In genomic region chr10:68081712-68082111, GRCm38 (mm10) we compare ENCODE assay signal across 13 mouse cellular contexts.
DNase-seq lines count a peak whose midpoint lies in the region; ATAC-seq and TF ChIP-seq lines count a peak whose summit lies in the region.
"Had no signal": no experiment of that assay in that cellular context is flagged by ENCODE, and none has a peak within 500 bp of the region (broad histone marks: within the 10 kb centered on the region; RNA-seq: fewer than 3 reads in every experiment).

No protein-coding gene starts in this region.

- H3K4me3 ChIP-seq in heart, embryonic 10.5 days: no peak overlapping the region
- H3K4me3 ChIP-seq in midbrain, postnatal 0 days (ENCODE audit: low read depth, low read length): no peak overlapping the region
- H3K4me3 ChIP-seq in midbrain, embryonic 15.5 days: no peak overlapping the region
- H3K4me3 ChIP-seq in intestine, postnatal 0 days (ENCODE audit: low read depth, low read length): no peak overlapping the region
- H3K4me3 ChIP-seq: midbrain, embryonic 10.5 days had no signal

- no peak overlapping the region for H3K4me2 ChIP-seq in midbrain, postnatal 0 days (ENCODE audit: low read depth, low read length, poor library complexity, severe bottlenecking)
- H3K4me2 ChIP-seq in midbrain, embryonic 15.5 days: no peak overlapping the region
- no peak overlapping the region for H3K4me2 ChIP-seq in intestine, postnatal 0 days (replicated peaks; ENCODE audit: low read depth)

- no peaks in the 10 kb centered on the region for H3K36me3 ChIP-seq in heart, embryonic 10.5 days
- H3K36me3 ChIP-seq in midbrain, postnatal 0 days (ENCODE audit: insufficient read depth, low read length): no peaks in the 10 kb centered on the region
- H3K36me3 ChIP-seq in midbrain, embryonic 15.5 days (replicated peaks): no peaks in the 10 kb centered on the region
- H3K36me3 ChIP-seq in intestine, postnatal 0 days (ENCODE audit: control insufficient read depth, insufficient read depth): no peaks in the 10 kb centered on the region
- H3K36me3 ChIP-seq: midbrain, embryonic 10.5 days had no signal

- no peak overlapping the region for H3K27ac ChIP-seq in heart, embryonic 10.5 days
- H3K27ac ChIP-seq in midbrain, postnatal 0 days (ENCODE audit: low read depth, low read length): no peak overlapping the region
- H3K27ac ChIP-seq in midbrain, embryonic 15.5 days: no peak overlapping the region
- no peak overlapping the region for H3K27ac ChIP-seq in intestine, postnatal 0 days (ENCODE audit: low read depth, low read length)
- H3K27ac ChIP-seq: midbrain, embryonic 10.5 days had no signal

- H3K9ac ChIP-seq in midbrain, postnatal 0 days (replicated peaks; ENCODE audit: low read length, poor library complexity, severe bottlenecking): no peak overlapping the region
- no peak overlapping the region for H3K9ac ChIP-seq in midbrain, embryonic 15.5 days
- no peak overlapping the region for H3K9ac ChIP-seq in intestine, postnatal 0 days (ENCODE audit: low read depth, low read length)

- H3K9me3 ChIP-seq in heart, embryonic 10.5 days: no peaks in the 10 kb centered on the region
- no peaks in the 10 kb centered on the region for H3K9me3 ChIP-seq in midbrain, postnatal 0 days (ENCODE audit: low read length)
- H3K9me3 ChIP-seq in midbrain, embryonic 15.5 days: no peaks in the 10 kb centered on the region
- no peaks in the 10 kb centered on the region for H3K9me3 ChIP-seq in intestine, postnatal 0 days (ENCODE audit: control insufficient read depth)
- H3K9me3 ChIP-seq: midbrain, embryonic 10.5 days had no signal

- peak; percentile 98 for DNase-seq in heart, adult 11 months
- no peak for DNase-seq in heart, embryonic 10.5 days (ENCODE audit: low spot score)
- peak; percentile 53 for DNase-seq in midbrain, postnatal 0 days (ENCODE audit: low spot score)
- no peak for DNase-seq in gastrocnemius, adult 18-20 months (ENCODE audit: low spot score)
- no peak for DNase-seq in layer of hippocampus, adult 8-10 months (ENCODE audit: low spot score in 2 of 2)
- DNase-seq: gastrocnemius, postnatal 10 days; liver; spleen, adult 18-20 months had no signal

- ATAC-seq in midbrain, postnatal 0 days (ENCODE audit: low FRiP score): no peak
- no peak for ATAC-seq in midbrain, embryonic 15.5 days (replicated peaks)
- peak; percentile 77 for ATAC-seq in inflammation-experienced regulatory T-cells, adult 6 months
- ATAC-seq in intestine, postnatal 0 days: no peak
- ATAC-seq: intestine, embryonic 16.5 days had no signal

- H3K4me1 ChIP-seq in heart, embryonic 10.5 days: peaks cover 4% of the 10 kb centered on the region; the same call in 1 of the 2 replicates
- H3K4me1 ChIP-seq in midbrain, postnatal 0 days (ENCODE audit: insufficient read depth, low read length): no peaks in the 10 kb centered on the region
- no peaks in the 10 kb centered on the region for H3K4me1 ChIP-seq in midbrain, embryonic 15.5 days
- H3K4me1 ChIP-seq in intestine, postnatal 0 days (replicated peaks; ENCODE audit: control insufficient read depth, insufficient read depth, low read length): no peaks in the 10 kb centered on the region
- H3K4me1 ChIP-seq: midbrain, embryonic 10.5 days had no signal

- no peak for TF ChIP-seq CTCF in midbrain, postnatal 0 days (IDR thresholded peaks at IDR 0.05)
- TF ChIP-seq CTCF in intestine, postnatal 0 days (IDR thresholded peaks at IDR 0.05; ENCODE audit: low read depth): no peak

- WGBS in heart, embryonic 10.5 days: 48% methylated on average over 6 of the region's 6 CpGs
- 81% methylated on average over 6 of the region's 6 CpGs for WGBS in midbrain, postnatal 0 days
- 74% methylated on average over 6 of the region's 6 CpGs for WGBS in midbrain, embryonic 15.5 days
- 62% methylated on average over 6 of the region's 6 CpGs for WGBS in intestine, postnatal 0 days

- no peaks in the 10 kb centered on the region for H3K27me3 ChIP-seq in heart, embryonic 10.5 days (ENCODE audit: insufficient read depth, poor library complexity, severe bottlenecking)
- H3K27me3 ChIP-seq in midbrain, postnatal 0 days (ENCODE audit: insufficient read depth, low read length): no peaks in the 10 kb centered on the region
- H3K27me3 ChIP-seq in midbrain, embryonic 15.5 days (replicated peaks): no peaks in the 10 kb centered on the region
- H3K27me3 ChIP-seq in intestine, postnatal 0 days (replicated peaks; ENCODE audit: control insufficient read depth, insufficient read depth, low read length): no peaks in the 10 kb centered on the region

Comparison
In these comparisons a context has a peak if more than half of its experiments do, and no peak if none do; other contexts are left out.
1. DNase-seq: peak in heart, adult 11 months (single experiment) and midbrain, postnatal 0 days (single experiment); none in heart, embryonic 10.5 days (single experiment), gastrocnemius, adult 18-20 months (single experiment) and layer of hippocampus, adult 8-10 months (0 of 2).